Mouse (Mus musculus) ZHBTc4 (cell line): ENCODE measurements around the gene Tuft1.

Experiments
- DNase-seq: peaks from one replicate; pipeline ENCODE4 v3.0.0-alpha.2; 2011; ENCODE audit warnings: low read depth, low spot score

Tuft1 gene

GRCm38 (mm10) chr3:94597224-94597779 lies 61.4 kb downstream of the Tuft1 start:
- DNase-seq: no peak

- no peak for DNase-seq
These were observed 62.8 kb downstream of the Tuft1 start for GRCm38 (mm10) chr3:94595871-94596287.

GRCm38 (mm10) chr3:94591066-94591465 lies 67.6 kb downstream of the Tuft1 start:
- peak; percentile 40 for DNase-seq

- DNase-seq: no peak
These were observed 70.7 kb downstream of the Tuft1 start for GRCm38 (mm10) chr3:94587962-94588361.

- DNase-seq: no peak
These were observed 75.7 kb downstream of the Tuft1 start for GRCm38 (mm10) chr3:94582944-94583343.

- DNase-seq: peak; percentile 96
These were observed 76.2 kb downstream of the Tuft1 start, which contains the start of gene Snx27 for GRCm38 (mm10) chr3:94582456-94582891. Gene Snx27 (minus strand): TSS chr3:94582716.

- DNase-seq: no peak
These were observed 76.7 kb downstream of the Tuft1 start for GRCm38 (mm10) chr3:94581793-94582455.

GRCm38 (mm10) chr3:94581138-94581780 lies 77.4 kb downstream of the Tuft1 start:
- no peak for DNase-seq

GRCm38 (mm10) chr3:94574506-94574905 lies 84.2 kb downstream of the Tuft1 start:
- no peak for DNase-seq

- DNase-seq: no peak
These were observed 91.4 kb downstream of the Tuft1 start for GRCm38 (mm10) chr3:94567242-94567641.

- peak; percentile 23 for DNase-seq
These were observed 93.1 kb downstream of the Tuft1 start for GRCm38 (mm10) chr3:94565557-94565956.

- no peak for DNase-seq
These were observed 93.5 kb downstream of the Tuft1 start for GRCm38 (mm10) chr3:94565127-94565526.

- DNase-seq: no peak
These were observed 94.2 kb downstream of the Tuft1 start for GRCm38 (mm10) chr3:94564356-94565010.

GRCm38 (mm10) chr3:94563163-94563562 lies 95.5 kb downstream of the Tuft1 start:
- DNase-seq: no peak
